Mouse (Mus musculus): ENCODE data around the gene Lsr. TPM values are rescaled to one million over a fixed set of nuclear protein-coding genes. Genes with fewer than 3 reads are reported as not detected.

Gene Lsr
- 14.1 and 16.6 TPM in 2 replicates for polyA plus RNA-seq (2014; fragmentation: Nextera tagmentation; extraction: Ambion mirVana)

GRCm38 (mm10) chr7:30973251-30973500 is at the start of gene Lsr:
TSS of gene Lsr (minus strand) at chr7:30973464.
- Histone ChIP-seq H3K4me2 (ENCODE audit: low read depth) (peak within 1 kb of the TSS; percentile 56), H3K36me3 (ENCODE audit: control insufficient read depth, insufficient read depth, low read length) (no peaks in the 10 kb centered on the region), H3K27ac (ENCODE audit: low read depth, low read length) (no peak within 1 kb of the TSS), H3K4me1 (ENCODE audit: control insufficient read depth, insufficient read depth, low read length) (peaks cover 5% of the 10 kb centered on the region; the same call in 1 of the 2 replicates), H3K4me3 (ENCODE audit: low read depth, low read length) (peak within 1 kb of the TSS; percentile 26), H3K9ac (ENCODE audit: low read length) (peak within 1 kb of the TSS; percentile 40), H3K9me3 (ENCODE audit: control insufficient read depth, low read length) (no peaks in the 10 kb centered on the region), H3K27me3 (ENCODE audit: control insufficient read depth, insufficient read depth, low read length) (peaks cover 15% of the 10 kb centered on the region)
- peak; percentile 42 for DNase-seq (ENCODE audit: low spot score)
- under 1% methylated on average over 19 of the region's 19 CpGs for WGBS
- ATAC-seq (ENCODE audit: insufficient read depth, low FRiP score, low TSS enrichment): no peak

GRCm38 (mm10) chr7:31017104-31017901 is 44.0 kb upstream of the Lsr start:
- no peak overlapping the region for H3K27ac ChIP-seq (ENCODE audit: low read depth, low read length)
- ATAC-seq (ENCODE audit: insufficient read depth, low FRiP score, low TSS enrichment) (no peak), DNase-seq (ENCODE audit: low spot score) (no peak)
- WGBS: 65% methylated on average over 10 of the region's 10 CpGs
- H3K27me3 ChIP-seq (ENCODE audit: control insufficient read depth, insufficient read depth, low read length): no peaks in the 10 kb centered on the region
- H3K9ac ChIP-seq (ENCODE audit: low read length): no peak overlapping the region
- H3K4me3 ChIP-seq (ENCODE audit: low read depth, low read length): no peak overlapping the region
- no peaks in the 10 kb centered on the region for H3K4me1 ChIP-seq (ENCODE audit: control insufficient read depth, insufficient read depth, low read length)
- H3K4me2 ChIP-seq (ENCODE audit: low read depth): no peak overlapping the region
- H3K9me3 ChIP-seq (ENCODE audit: control insufficient read depth, low read length): no peaks in the 10 kb centered on the region
- H3K36me3 ChIP-seq (ENCODE audit: control insufficient read depth, insufficient read depth, low read length): no peaks in the 10 kb centered on the region

GRCm38 (mm10) chr7:31012971-31013370 is 39.7 kb upstream of the Lsr start:
- Histone ChIP-seq H3K9me3 (ENCODE audit: control insufficient read depth, low read length) (no peaks in the 10 kb centered on the region), H3K27me3 (ENCODE audit: control insufficient read depth, insufficient read depth, low read length) (no peaks in the 10 kb centered on the region), H3K4me3 (ENCODE audit: low read depth, low read length) (no peak overlapping the region), H3K4me2 (ENCODE audit: low read depth) (no peak overlapping the region), H3K4me1 (ENCODE audit: control insufficient read depth, insufficient read depth, low read length) (no peaks in the 10 kb centered on the region), H3K27ac (ENCODE audit: low read depth, low read length) (no peak overlapping the region), H3K36me3 (ENCODE audit: control insufficient read depth, insufficient read depth, low read length) (no peaks in the 10 kb centered on the region), H3K9ac (ENCODE audit: low read length) (no peak overlapping the region)
- 83% methylated on average over 5 of the region's 5 CpGs for WGBS
- ATAC-seq (ENCODE audit: insufficient read depth, low FRiP score, low TSS enrichment) (no peak), DNase-seq (ENCODE audit: low spot score) (no peak)

- no peaks in the 10 kb centered on the region for H3K9me3 ChIP-seq (ENCODE audit: control insufficient read depth, low read length)
- ATAC-seq (ENCODE audit: insufficient read depth, low FRiP score, low TSS enrichment) (no peak), DNase-seq (ENCODE audit: low spot score) (no peak)
- no peak overlapping the region for H3K4me2 ChIP-seq (ENCODE audit: low read depth)
- H3K4me1 ChIP-seq (ENCODE audit: control insufficient read depth, insufficient read depth, low read length): no peaks in the 10 kb centered on the region
- WGBS: 56% methylated on average over 3 of the region's 3 CpGs
- H3K27me3 ChIP-seq (ENCODE audit: control insufficient read depth, insufficient read depth, low read length): no peaks in the 10 kb centered on the region
- no peak overlapping the region for H3K27ac ChIP-seq (ENCODE audit: low read depth, low read length)
- H3K9ac ChIP-seq (ENCODE audit: low read length): no peak overlapping the region
- no peak overlapping the region for H3K4me3 ChIP-seq (ENCODE audit: low read depth, low read length)
- no peaks in the 10 kb centered on the region for H3K36me3 ChIP-seq (ENCODE audit: control insufficient read depth, insufficient read depth, low read length)
Observed at GRCm38 (mm10) chr7:31008889-31009288, 35.6 kb upstream of the Lsr start.

GRCm38 (mm10) chr7:31008175-31008574 is 34.9 kb upstream of the Lsr start:
- Histone ChIP-seq H3K4me3 (ENCODE audit: low read depth, low read length) (no peak overlapping the region), H3K27me3 (ENCODE audit: control insufficient read depth, insufficient read depth, low read length) (no peaks in the 10 kb centered on the region), H3K4me1 (ENCODE audit: control insufficient read depth, insufficient read depth, low read length) (no peaks in the 10 kb centered on the region), H3K27ac (ENCODE audit: low read depth, low read length) (no peak overlapping the region), H3K9me3 (ENCODE audit: control insufficient read depth, low read length) (no peaks in the 10 kb centered on the region), H3K4me2 (ENCODE audit: low read depth) (no peak overlapping the region), H3K36me3 (ENCODE audit: control insufficient read depth, insufficient read depth, low read length) (no peaks in the 10 kb centered on the region), H3K9ac (ENCODE audit: low read length) (no peak overlapping the region)
- ATAC-seq (ENCODE audit: insufficient read depth, low FRiP score, low TSS enrichment) (no peak), DNase-seq (ENCODE audit: low spot score) (no peak)
- 71% methylated on average over 1 of the region's 1 CpGs for WGBS

- DNase-seq (ENCODE audit: low spot score) (no peak), ATAC-seq (ENCODE audit: insufficient read depth, low FRiP score, low TSS enrichment) (no peak)
- no peak overlapping the region for H3K9ac ChIP-seq (ENCODE audit: low read length)
- H3K4me2 ChIP-seq (ENCODE audit: low read depth): no peak overlapping the region
- no peak overlapping the region for H3K4me3 ChIP-seq (ENCODE audit: low read depth, low read length)
- no peak overlapping the region for H3K27ac ChIP-seq (ENCODE audit: low read depth, low read length)
- WGBS: 87% methylated on average over 1 of the region's 1 CpGs
- no peaks in the 10 kb centered on the region for H3K9me3 ChIP-seq (ENCODE audit: control insufficient read depth, low read length)
- no peaks in the 10 kb centered on the region for H3K36me3 ChIP-seq (ENCODE audit: control insufficient read depth, insufficient read depth, low read length)
- no peaks in the 10 kb centered on the region for H3K4me1 ChIP-seq (ENCODE audit: control insufficient read depth, insufficient read depth, low read length)
- no peaks in the 10 kb centered on the region for H3K27me3 ChIP-seq (ENCODE audit: control insufficient read depth, insufficient read depth, low read length)
Observed at GRCm38 (mm10) chr7:31007775-31008174, 34.5 kb upstream of the Lsr start.

GRCm38 (mm10) chr7:31002650-31003049 is 29.4 kb upstream of the Lsr start:
- Histone ChIP-seq H3K9ac (ENCODE audit: low read length) (no peak overlapping the region), H3K4me3 (ENCODE audit: low read depth, low read length) (no peak overlapping the region), H3K27me3 (ENCODE audit: control insufficient read depth, insufficient read depth, low read length) (no peaks in the 10 kb centered on the region), H3K9me3 (ENCODE audit: control insufficient read depth, low read length) (no peaks in the 10 kb centered on the region), H3K27ac (ENCODE audit: low read depth, low read length) (no peak overlapping the region), H3K4me2 (ENCODE audit: low read depth) (no peak overlapping the region), H3K4me1 (ENCODE audit: control insufficient read depth, insufficient read depth, low read length) (no peaks in the 10 kb centered on the region), H3K36me3 (ENCODE audit: control insufficient read depth, insufficient read depth, low read length) (no peaks in the 10 kb centered on the region)
- WGBS: 85% methylated on average over 8 of the region's 8 CpGs
- ATAC-seq (ENCODE audit: insufficient read depth, low FRiP score, low TSS enrichment) (no peak), DNase-seq (ENCODE audit: low spot score) (no peak)

- ATAC-seq (ENCODE audit: insufficient read depth, low FRiP score, low TSS enrichment) (no peak), DNase-seq (ENCODE audit: low spot score) (peak; percentile 20)
- Histone ChIP-seq H3K27me3 (ENCODE audit: control insufficient read depth, insufficient read depth, low read length) (no peaks in the 10 kb centered on the region), H3K9ac (ENCODE audit: low read length) (no peak overlapping the region), H3K4me1 (ENCODE audit: control insufficient read depth, insufficient read depth, low read length) (no peaks in the 10 kb centered on the region), H3K9me3 (ENCODE audit: control insufficient read depth, low read length) (0 out of 2 replicates have a peak, but pooled peaks cover 3% of the 10 kb centered on the region), H3K36me3 (ENCODE audit: control insufficient read depth, insufficient read depth, low read length) (no peaks in the 10 kb centered on the region), H3K4me2 (ENCODE audit: low read depth) (no peak overlapping the region), H3K27ac (ENCODE audit: low read depth, low read length) (no peak overlapping the region), H3K4me3 (ENCODE audit: low read depth, low read length) (no peak overlapping the region)
- WGBS: 64% methylated on average over 7 of the region's 7 CpGs
Observed at GRCm38 (mm10) chr7:31000505-31001020, 27.3 kb upstream of the Lsr start.

GRCm38 (mm10) chr7:30996491-30996890 is 23.2 kb upstream of the Lsr start:
- Histone ChIP-seq H3K4me1 (ENCODE audit: control insufficient read depth, insufficient read depth, low read length) (no peaks in the 10 kb centered on the region), H3K4me3 (ENCODE audit: low read depth, low read length) (no peak overlapping the region), H3K36me3 (ENCODE audit: control insufficient read depth, insufficient read depth, low read length) (no peaks in the 10 kb centered on the region), H3K9me3 (ENCODE audit: control insufficient read depth, low read length) (0 out of 2 replicates have a peak, but pooled peaks cover 3% of the 10 kb centered on the region), H3K9ac (ENCODE audit: low read length) (no peak overlapping the region), H3K4me2 (ENCODE audit: low read depth) (no peak overlapping the region), H3K27ac (ENCODE audit: low read depth, low read length) (no peak overlapping the region), H3K27me3 (ENCODE audit: control insufficient read depth, insufficient read depth, low read length) (no peaks in the 10 kb centered on the region)
- DNase-seq (ENCODE audit: low spot score): no peak
- no peak for ATAC-seq (ENCODE audit: insufficient read depth, low FRiP score, low TSS enrichment)
- WGBS: 94% methylated on average over 2 of the region's 2 CpGs
